Mouse (Mus musculus) liver, postnatal 0 days (tissue): Measurements from ENCODE around the gene Psmb7. TPM values are rescaled to one million over a fixed set of nuclear protein-coding genes. Genes with fewer than 3 reads are reported as not detected.

Experiments
- ATAC-seq: fragments of 200-750 bp; cut with Nextera tagmentation; 2 replicates; pipeline ENCODE4 v1.8.0; 2017; ENCODE audit warnings: mild to moderate bottlenecking, moderate library complexity
- DNase-seq: peaks from one replicate; pipeline ENCODE4 v3.0.0-alpha.2; 2016
- H3K27ac ChIP-seq: fragments of 300-500 bp; sonication (generic); 2 replicates; pipeline ENCODE4 v1.5.1; 2014; ENCODE audit warnings: antibody characterized with exemption, moderate library complexity, mild to moderate bottlenecking, low read depth
- H3K27me3 ChIP-seq: fragments of 300-500 bp; sonication (generic); 2 replicates; pipeline ENCODE4 v1.6.1; 2014; ENCODE audit warnings: low read length, control low read depth, mixed read lengths; ENCODE audit not compliant: insufficient read depth
- H3K36me3 ChIP-seq: fragments of 300-500 bp; sonication (generic); replicated peaks from 2 replicates; pipeline ENCODE4 v1.6.1; 2014; ENCODE audit warnings: mild to moderate bottlenecking, control low read depth, low read length, moderate library complexity, mixed read lengths; ENCODE audit not compliant: insufficient read depth
- H3K4me1 ChIP-seq: fragments of 300-500 bp; sonication (generic); 2 replicates; pipeline ENCODE4 v1.6.1; 2014; ENCODE audit warnings: antibody characterized with exemption, mild to moderate bottlenecking, control low read depth; ENCODE audit not compliant: insufficient read depth
- H3K4me2 ChIP-seq: fragments of 300-500 bp; sonication (generic); 2 replicates; pipeline ENCODE4 v1.6.1; 2014; ENCODE audit warnings: low read depth, mild to moderate bottlenecking, low read length, moderate library complexity, mixed read lengths
- H3K4me3 ChIP-seq: fragments of 300-500 bp; sonication (generic); 2 replicates; pipeline ENCODE4 v1.5.1; 2014; ENCODE audit warnings: low read depth, low read length
- H3K9ac ChIP-seq: fragments of 300-500 bp; sonication (generic); replicated peaks from 2 replicates; pipeline ENCODE4 v1.6.1; 2014; ENCODE audit warnings: mild to moderate bottlenecking, moderate library complexity
- H3K9me3 ChIP-seq: fragments of 300-500 bp; sonication (generic); 2 replicates; pipeline ENCODE4 v1.6.1; 2016; ENCODE audit warnings: mild to moderate bottlenecking, control low read depth, low read length, mixed read lengths
- CTCF ChIP-seq: sonication (generic); IDR thresholded peaks from 2 replicates; pipeline ENCODE4 v1.5.1; 2016; ENCODE audit warnings: antibody characterized with exemption, low read depth
- EP300 ChIP-seq: IDR thresholded peaks from 2 replicates; pipeline ENCODE4 v1.6.1; 2016; ENCODE audit warnings: antibody characterized with exemption, low read depth, mild to moderate bottlenecking
- WGBS: fragments of 180-500 bp; shearing (Covaris S2); extraction: QIAGEN DNeasy Blood & Tissue Kit; methylation state at CpG from one replicate; pipeline ENCODE4 v1.1.7; 2014; ENCODE audit not compliant: insufficient replicate concordance; 5-methylcytosine and 5-hydroxymethylcytosine counted together
- polyA plus RNA-seq: library from polyadenylated mRNA; unstranded; fragments of >200 nt; fragmentation: Nextera tagmentation; extraction: Ambion mirVana; gene quantifications from 2 replicates; pipeline ENCODE4 v1.2.1, GENCODE M21; 2015

Gene Psmb7
- 112 and 120 TPM in 2 replicates for polyA plus RNA-seq

DNA sequence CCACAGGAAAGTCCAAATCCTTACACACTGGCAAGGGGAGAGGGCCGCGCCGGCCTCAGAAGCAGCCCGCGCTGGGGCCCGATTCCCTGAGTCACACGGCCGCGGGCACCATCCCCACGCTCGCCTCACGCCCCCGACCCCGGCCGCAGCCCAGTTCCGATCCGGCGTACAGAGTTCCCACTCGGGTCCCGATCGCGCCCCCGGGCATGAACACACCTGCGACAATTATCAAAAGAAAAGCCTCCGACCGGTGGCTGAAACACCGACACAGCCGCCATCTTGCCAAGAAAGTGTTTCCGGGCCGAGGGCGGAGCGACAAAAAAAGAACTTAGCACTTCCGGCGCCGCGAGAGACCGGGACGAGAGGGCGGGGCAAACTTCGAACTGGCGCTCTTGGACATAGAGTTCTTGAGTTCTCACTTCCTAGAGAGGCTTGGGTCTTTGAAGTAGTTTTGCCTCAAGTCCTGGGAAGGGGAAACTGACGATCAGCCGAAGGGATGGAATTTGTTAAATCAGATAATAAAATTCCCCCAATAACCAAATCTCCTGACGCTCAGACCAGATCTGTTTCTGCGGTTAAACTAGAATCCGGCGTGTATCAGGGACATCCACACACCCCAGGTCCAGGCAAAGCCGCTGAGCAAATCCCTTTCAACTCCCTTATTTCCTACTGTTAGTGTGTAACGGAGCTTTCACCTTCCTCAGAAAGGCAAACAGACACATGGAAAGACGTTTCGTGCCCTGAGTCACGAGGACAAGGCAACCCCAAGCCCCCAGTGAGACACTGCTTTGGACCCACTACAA, at the start of gene Psmb7:
Psmb7 (minus strand) TSS at position 463 of the 803 bp plus-strand sequence.
- TF ChIP-seq CTCF, result no peak
- peak; percentile 51; the same call in 1 of the 2 replicates for TF ChIP-seq EP300
- H3K27ac ChIP-seq, result peak within 1 kb of the TSS; percentile 78
- DNase-seq (peak; percentile 94), ATAC-seq (peak; percentile 92)
- H3K27me3 ChIP-seq, result no peaks in the 10 kb centered on the region
- peak within 1 kb of the TSS; percentile 89 for H3K4me2 ChIP-seq
- peak within 1 kb of the TSS; percentile 97 for H3K4me3 ChIP-seq
- peak within 1 kb of the TSS; percentile 90 for H3K9ac ChIP-seq
- H3K36me3 ChIP-seq, result peaks cover 28% of the 10 kb centered on the region
- WGBS, result 3% methylated on average over 48 of the region's 52 CpGs
- peaks cover 14% of the 10 kb centered on the region for H3K4me1 ChIP-seq
- H3K9me3 ChIP-seq, result no peaks in the 10 kb centered on the region

DNA sequence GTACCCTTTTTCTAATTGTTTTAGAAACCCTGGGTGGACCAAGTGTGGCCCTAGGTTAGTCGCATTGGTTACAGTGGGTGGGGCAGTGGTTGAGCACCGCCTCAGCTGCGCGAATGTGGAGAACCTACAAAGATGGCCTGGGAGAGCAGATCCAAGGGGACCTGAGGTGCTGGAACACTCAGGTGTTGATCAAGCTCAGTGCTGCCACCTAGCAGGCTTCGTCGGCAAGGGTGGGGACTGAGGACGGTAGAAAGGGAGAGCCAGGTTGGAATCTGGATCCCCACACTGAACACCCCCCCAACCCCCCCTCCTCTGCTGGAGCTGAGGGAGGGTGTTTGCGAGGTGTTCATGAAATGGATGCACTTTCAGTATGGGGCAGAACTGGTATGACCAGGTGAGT, 47.7 kb upstream of the Psmb7 start:
- WGBS, result 11% methylated on average over 8 of the region's 8 CpGs
- DNase-seq (peak; percentile 70), ATAC-seq (no peak)
- no peaks in the 10 kb centered on the region for H3K9me3 ChIP-seq
- H3K4me3 ChIP-seq, result no peak overlapping the region
- no peaks in the 10 kb centered on the region for H3K4me1 ChIP-seq
- no peaks in the 10 kb centered on the region for H3K36me3 ChIP-seq
- H3K9ac ChIP-seq, result no peak overlapping the region
- no peak overlapping the region for H3K27ac ChIP-seq
- no peak for TF ChIP-seq EP300
- peak; percentile 68 for TF ChIP-seq CTCF
- peaks cover 13% of the 10 kb centered on the region; the same call in 1 of the 2 replicates for H3K27me3 ChIP-seq
- no peak overlapping the region for H3K4me2 ChIP-seq

DNA sequence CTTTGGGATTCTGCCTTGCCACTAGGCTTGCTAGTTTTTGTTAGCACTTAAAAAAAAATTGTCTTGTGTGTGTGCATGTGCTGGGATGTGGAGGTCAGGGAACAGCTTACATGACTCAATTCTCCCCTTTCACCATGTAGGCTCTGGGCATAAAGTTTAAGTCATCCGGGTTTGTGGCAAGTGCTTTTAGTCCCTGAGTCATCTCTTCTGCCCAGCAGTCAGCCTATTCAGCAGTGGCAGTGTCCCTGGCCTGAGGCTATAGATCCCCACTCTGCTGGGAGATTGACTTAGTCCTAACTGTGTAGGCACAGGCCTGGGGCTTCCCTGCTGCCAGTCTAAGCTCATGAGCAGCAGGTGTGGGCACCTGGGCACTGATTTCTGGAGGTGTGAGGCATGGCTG, 46.0 kb upstream of the Psmb7 start:
- H3K4me3 ChIP-seq, result no peak overlapping the region
- WGBS, result 60% methylated on average over 1 of the region's 1 CpGs
- TF ChIP-seq EP300 (no peak), CTCF (no peak)

DNA sequence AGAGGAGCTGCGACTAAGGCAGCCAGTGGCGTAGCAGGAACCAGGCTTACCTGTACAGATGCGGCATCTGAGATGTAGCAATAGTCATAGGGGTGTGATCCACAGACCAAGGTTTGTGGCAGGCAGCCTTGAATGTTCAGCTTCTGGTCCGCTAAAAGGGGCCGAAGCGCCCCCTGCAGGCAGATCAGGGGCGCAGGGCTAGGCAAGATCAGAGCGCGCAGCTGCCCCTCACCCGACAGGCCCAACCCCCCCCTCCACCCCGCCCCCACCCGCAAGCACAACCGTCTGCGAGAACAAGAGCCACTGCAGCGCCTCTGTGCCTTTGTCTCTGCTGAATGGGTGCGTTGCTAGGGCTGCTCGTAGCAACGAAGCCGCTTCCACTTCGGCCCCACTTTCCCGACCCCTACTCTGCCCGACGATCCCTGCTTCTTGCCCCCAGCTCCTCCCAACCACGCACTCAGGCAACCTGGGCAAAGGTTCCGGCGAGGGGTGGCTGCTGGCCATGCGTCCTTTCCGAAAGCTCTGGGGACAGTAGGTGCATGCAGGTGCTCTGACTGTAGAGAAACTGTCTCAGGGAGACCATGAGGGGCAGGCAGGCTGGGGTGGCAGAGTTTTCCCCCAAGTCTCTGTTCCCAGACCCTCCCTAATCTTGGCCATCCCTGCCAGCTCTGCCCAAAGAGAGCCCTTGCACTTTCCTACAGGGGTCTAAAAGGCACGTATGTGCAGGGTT, 45.1 kb upstream of the Psmb7 start:
- H3K4me3 ChIP-seq, result no peak overlapping the region
- H3K9ac ChIP-seq, result no peak overlapping the region
- H3K27me3 ChIP-seq, result peaks cover 12% of the 10 kb centered on the region; the same call in 1 of the 2 replicates
- no peaks in the 10 kb centered on the region for H3K9me3 ChIP-seq
- peak; percentile 23; the same call in 1 of the 2 replicates for ATAC-seq
- no peaks in the 10 kb centered on the region for H3K4me1 ChIP-seq
- peak overlapping the region; percentile 56 for H3K4me2 ChIP-seq
- WGBS, result 5% methylated on average over 25 of the region's 29 CpGs
- TF ChIP-seq EP300 (no peak), CTCF (peak; percentile 55)
- peak; percentile 49 for DNase-seq
- H3K36me3 ChIP-seq, result no peaks in the 10 kb centered on the region
- no peak overlapping the region for H3K27ac ChIP-seq

More for the DNA sequence above, 46.0 kb upstream of the Psmb7 start:
- Histone ChIP-seq H3K27me3 (peaks cover 12% of the 10 kb centered on the region; the same call in 1 of the 2 replicates), H3K27ac (no peak overlapping the region), H3K4me1 (no peaks in the 10 kb centered on the region), H3K9me3 (no peaks in the 10 kb centered on the region), H3K4me2 (no peak overlapping the region), H3K9ac (no peak overlapping the region), H3K36me3 (no peaks in the 10 kb centered on the region)
- DNase-seq (no peak), ATAC-seq (no peak)

DNA sequence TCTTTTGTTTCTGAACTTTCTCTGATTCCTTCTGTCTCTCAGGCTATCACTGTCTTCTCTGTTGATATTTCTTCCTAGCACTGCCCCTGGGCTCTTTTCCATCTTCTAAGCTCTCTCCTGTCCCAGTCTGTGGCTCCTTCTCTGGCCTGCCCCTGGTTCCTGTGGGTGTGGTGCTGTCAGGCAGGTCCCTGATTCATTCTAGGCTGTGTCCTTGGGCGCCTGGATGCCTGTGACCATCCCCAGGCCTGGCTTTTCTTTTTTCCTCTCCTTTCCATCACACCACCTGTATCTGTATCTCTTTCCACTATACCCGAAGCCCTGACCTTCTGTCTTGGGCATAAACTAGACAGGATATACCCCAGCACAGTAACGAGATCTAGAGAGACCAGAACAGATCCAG, 41.9 kb upstream of the Psmb7 start:
- no peak for TF ChIP-seq CTCF
- TF ChIP-seq EP300, result no peak
- no peaks in the 10 kb centered on the region for H3K36me3 ChIP-seq
- no peak overlapping the region for H3K4me3 ChIP-seq
- peaks cover 8% of the 10 kb centered on the region; the same call in 1 of the 2 replicates for H3K27me3 ChIP-seq
- no peaks in the 10 kb centered on the region for H3K4me1 ChIP-seq
- H3K27ac ChIP-seq, result no peak overlapping the region
- ATAC-seq, result no peak
- H3K9ac ChIP-seq, result no peak overlapping the region
- 62% methylated on average over 3 of the region's 3 CpGs for WGBS
- DNase-seq, result no peak
- no peaks in the 10 kb centered on the region for H3K9me3 ChIP-seq
- H3K4me2 ChIP-seq, result no peak overlapping the region

DNA sequence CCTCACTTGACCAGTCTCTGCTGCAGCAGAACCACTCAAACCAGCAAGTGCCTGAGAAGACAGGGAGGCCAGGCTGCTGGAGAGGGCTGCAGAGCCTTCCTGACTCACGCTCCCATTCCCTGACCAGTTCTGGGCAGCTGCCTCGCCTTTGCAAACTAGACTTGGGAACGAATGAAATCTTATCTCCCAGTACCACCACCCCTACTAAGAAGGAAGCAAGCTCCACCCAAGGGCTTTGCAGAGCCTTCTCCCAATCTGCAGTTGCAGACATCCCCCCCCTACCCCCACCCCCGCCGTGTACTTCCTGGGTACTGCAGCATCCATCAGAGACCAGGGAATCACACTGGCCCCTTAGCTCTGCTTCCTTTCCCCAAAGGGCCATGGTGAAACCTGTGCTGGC, 39.2 kb upstream of the Psmb7 start:
- Histone ChIP-seq H3K9ac (no peak overlapping the region), H3K4me3 (no peak overlapping the region), H3K27ac (no peak overlapping the region), H3K4me2 (no peak overlapping the region), H3K4me1 (no peaks in the 10 kb centered on the region), H3K9me3 (no peaks in the 10 kb centered on the region), H3K27me3 (no peaks in the 10 kb centered on the region), H3K36me3 (no peaks in the 10 kb centered on the region)
- ATAC-seq (no peak), DNase-seq (no peak)
- no peak for TF ChIP-seq CTCF
- TF ChIP-seq EP300, result no peak
- 44% methylated on average over 5 of the region's 5 CpGs for WGBS
